In the genomic region with DNA sequence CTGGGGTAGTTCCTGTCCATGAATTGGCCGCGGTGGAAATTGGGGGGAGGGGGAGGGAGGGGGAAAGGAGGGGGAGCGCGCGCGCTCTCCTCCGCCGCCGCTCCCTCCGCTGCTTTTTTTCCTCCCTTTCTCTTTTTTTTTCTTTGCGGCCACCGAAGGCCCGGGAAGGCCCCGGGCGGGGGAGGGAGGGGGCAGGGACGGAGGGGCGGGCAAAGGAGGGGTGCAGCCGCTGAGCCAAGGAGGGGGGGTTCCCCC, we compare ENCODE assay signal across 8 mouse cellular contexts. TPM values are rescaled to one million over a fixed set of nuclear protein-coding genes. Genes with fewer than 3 reads are reported as not detected.
DNase-seq lines count a peak whose midpoint lies in the region; ATAC-seq and TF ChIP-seq lines count a peak whose summit lies in the region.

Prr12 (minus strand) TSS at position 20 of the 255 bp plus-strand sequence.

- H3K9me3 ChIP-seq in kidney, postnatal 0 days (replicated peaks; ENCODE audit: low read length): no peaks in the 10 kb centered on the region

- H3K79me2 ChIP-seq in myocyte (ENCODE audit: control insufficient read depth, insufficient read depth): peaks cover 13% of the 10 kb centered on the region

- 0 out of 2 replicates have a peak, but pooled peaks cover 10% of the 10 kb centered on the region for H3K4me1 ChIP-seq in kidney, postnatal 0 days (replicated peaks; ENCODE audit: insufficient read depth, low read length)

- peaks cover 21% of the 10 kb centered on the region for H3K36me3 ChIP-seq in kidney, postnatal 0 days (ENCODE audit: insufficient read depth, low read length)
- H3K36me3 ChIP-seq in myocyte (ENCODE audit: control insufficient read depth, insufficient read depth): no peaks in the 10 kb centered on the region

- peak within 1 kb of the TSS; percentile 90 for H3K9ac ChIP-seq in kidney, postnatal 0 days (ENCODE audit: low read depth, low read length)

- TF ChIP-seq CTCF in kidney, postnatal 0 days (IDR thresholded peaks at IDR 0.05; ENCODE audit: low read depth): no peak

- DNase-seq in kidney, postnatal 0 days (ENCODE audit: low spot score): no peak
- DNase-seq in kidney, adult 9 months: no peak
- no peak for DNase-seq in adrenal gland, postnatal 4 days (ENCODE audit: low spot score in 2 of 2)
- no peak for DNase-seq in gastrocnemius, postnatal 4 days (ENCODE audit: low spot score in 2 of 2)
- DNase-seq in left cerebral cortex, adult 8-10 months (ENCODE audit: low spot score in 2 of 2): no peak
- no peak for DNase-seq in thymus, postnatal 36 days

- H3K27me3 ChIP-seq in kidney, postnatal 0 days (ENCODE audit: insufficient read depth, low read length): no peaks in the 10 kb centered on the region
- H3K27me3 ChIP-seq in myocyte (ENCODE audit: control insufficient read depth, insufficient read depth, insufficient read length): no peaks in the 10 kb centered on the region

- H3K27ac ChIP-seq in kidney, postnatal 0 days: peak within 1 kb of the TSS; percentile 98

- peak within 1 kb of the TSS; percentile 42 for H3ac ChIP-seq in myocyte (ENCODE audit: control insufficient read depth, insufficient read length)

- H3K4me3 ChIP-seq in kidney, postnatal 0 days (replicated peaks; ENCODE audit: low read depth, low read length): peak within 1 kb of the TSS; percentile 69
- H3K4me3 ChIP-seq in myocyte: peak within 1 kb of the TSS; percentile 58

- 0% methylated on average over 10 of the region's 18 CpGs for WGBS in kidney, postnatal 0 days

- H3K4me2 ChIP-seq in kidney, postnatal 0 days (ENCODE audit: low read length): peak within 1 kb of the TSS; percentile 95
- H3K4me2 ChIP-seq in myocyte (ENCODE audit: low read depth): peak within 1 kb of the TSS; percentile 98

- no peak for TF ChIP-seq POLR2A in myocyte (IDR thresholded peaks at IDR 0.05; ENCODE audit: insufficient read length, low read depth)

- no peak for ATAC-seq in kidney, postnatal 0 days (replicated peaks; ENCODE audit: low FRiP score, low read depth)
- no peak for ATAC-seq in inflammation-experienced regulatory T-cells, adult 6 months

TF ChIP-seq in myocyte, 11 proteins besides CTCF, POLR2A, EP300 and RAD21:
- TF ChIP-seq USF1 (IDR thresholded peaks at IDR 0.05; ENCODE audit: low read depth) (no peak), MYOG (IDR thresholded peaks at IDR 0.05; ENCODE audit: control insufficient read depth in 1 of 3, insufficient read depth in 1 of 3, insufficient read length in 2 of 3, low read depth in 2 of 3) (no peak), CEBPB (IDR thresholded peaks at IDR 0.05; ENCODE audit: insufficient read depth, poor library complexity, severe bottlenecking) (no peak), POLR2AphosphoS2 (IDR thresholded peaks at IDR 0.05; ENCODE audit: insufficient read length, low read depth) (no peak)

RNA-seq across cellular contexts. Expression of gene Prr12, which starts in this region (rescaled TPM):
- polyA plus RNA-seq in kidney, postnatal 0 days (2015; fragmentation: Nextera tagmentation; extraction: Ambion mirVana): 5.8 and 6.1 TPM in 2 replicates
- total RNA-seq in adrenal gland, postnatal 4 days (2021): 10 to 100 TPM; 76.4 to 85.1 TPM
- 10 to 100 TPM; 63.9 to 65.2 TPM for total RNA-seq in gastrocnemius, postnatal 4 days (2021)
- total RNA-seq in left cerebral cortex, adult 8-10 months (2022): 10 to 100 TPM; 68.5 to 73.4 (median 71.5) TPM
- polyA plus RNA-seq in myocyte (2012; fragmentation: generic; extraction: Trizol): 10.2 TPM
- 10 to 100 TPM in 1 of 3 experiments, 1 to 10 TPM in 2; 5.0 to 12.9 (median 9.8) TPM for polyA plus RNA-seq in inflammation-experienced regulatory T-cells, adult 6 months (2017; shearing (Covaris generic))
